Mouse (Mus musculus): ENCODE data around the gene Nfs1. TPM values are rescaled to one million over a fixed set of nuclear protein-coding genes. Genes with fewer than 3 reads are reported as not detected.

The Nfs1 gene
- 28.3 TPM for total RNA-seq (2023)

GRCm38 (mm10) chr2:156143953-156144724 lies at the start of gene Nfs1, which contains the start of gene Romo1:
TSS of gene Nfs1 (minus strand) at chr2:156144186.
TSS of gene Romo1 (plus strand) at chr2:156144039.

DNA sequence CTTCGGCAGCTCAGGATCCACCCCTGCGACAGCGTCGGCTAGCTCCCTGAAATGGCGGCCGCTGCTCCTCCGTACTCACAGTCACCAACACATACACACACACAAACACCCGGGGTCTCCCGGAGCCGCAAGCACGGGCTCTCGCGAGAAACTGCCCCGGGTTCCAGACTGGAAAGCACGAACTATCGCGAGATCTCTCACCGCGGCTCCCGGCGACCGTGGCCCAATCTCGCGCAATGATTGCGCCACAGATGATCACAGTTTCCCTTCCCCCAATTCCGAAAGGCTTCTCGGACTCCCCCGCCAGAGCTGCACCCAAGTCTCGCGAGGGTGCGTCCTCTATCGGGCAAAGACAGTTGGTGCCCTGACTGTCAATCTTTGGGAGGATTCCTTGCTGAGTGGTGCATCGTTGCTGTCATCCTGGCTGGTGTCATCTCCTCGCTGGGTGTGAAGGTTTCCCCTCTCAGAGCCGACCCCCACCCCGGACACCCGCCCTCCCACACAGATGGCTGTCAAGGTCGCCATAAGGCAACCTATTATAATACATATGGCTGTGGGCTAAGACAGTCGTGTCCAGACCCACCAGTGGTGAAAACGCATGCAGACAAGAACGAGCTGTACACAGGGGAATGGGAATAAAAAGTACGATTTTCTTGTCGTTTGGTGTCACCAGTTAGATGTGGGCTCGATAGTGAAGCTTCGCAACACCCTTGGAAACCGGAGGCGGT lies 36.3 kb upstream of the Nfs1 start, which contains the start of gene Rbm39:
Rbm39 (minus strand) TSS at position 145 of the 728 bp plus-strand sequence.

DNA sequence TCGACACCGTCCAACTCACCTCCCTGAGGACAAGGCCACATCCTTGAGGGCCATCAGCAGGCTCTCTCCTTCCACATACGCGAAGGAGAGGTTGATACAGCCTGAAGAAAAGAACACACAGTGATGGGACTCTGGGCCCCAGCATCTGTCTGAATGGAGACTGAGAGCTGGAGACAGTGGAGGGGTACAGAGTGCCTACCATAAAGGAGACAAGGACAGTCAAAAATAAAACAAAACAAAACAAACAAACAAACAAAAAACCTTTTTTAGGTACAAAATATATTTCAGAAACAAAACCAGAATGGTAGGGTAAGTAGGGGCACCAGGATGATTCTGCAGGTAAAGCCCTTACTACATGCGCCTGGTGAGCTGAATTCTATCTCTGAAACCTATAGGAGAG lies 17.0 kb downstream of the Nfs1 start, which contains the start of gene Gm28036:
Gm28036 (minus strand) TSS at position 101 of the 400 bp plus-strand sequence.

DNA sequence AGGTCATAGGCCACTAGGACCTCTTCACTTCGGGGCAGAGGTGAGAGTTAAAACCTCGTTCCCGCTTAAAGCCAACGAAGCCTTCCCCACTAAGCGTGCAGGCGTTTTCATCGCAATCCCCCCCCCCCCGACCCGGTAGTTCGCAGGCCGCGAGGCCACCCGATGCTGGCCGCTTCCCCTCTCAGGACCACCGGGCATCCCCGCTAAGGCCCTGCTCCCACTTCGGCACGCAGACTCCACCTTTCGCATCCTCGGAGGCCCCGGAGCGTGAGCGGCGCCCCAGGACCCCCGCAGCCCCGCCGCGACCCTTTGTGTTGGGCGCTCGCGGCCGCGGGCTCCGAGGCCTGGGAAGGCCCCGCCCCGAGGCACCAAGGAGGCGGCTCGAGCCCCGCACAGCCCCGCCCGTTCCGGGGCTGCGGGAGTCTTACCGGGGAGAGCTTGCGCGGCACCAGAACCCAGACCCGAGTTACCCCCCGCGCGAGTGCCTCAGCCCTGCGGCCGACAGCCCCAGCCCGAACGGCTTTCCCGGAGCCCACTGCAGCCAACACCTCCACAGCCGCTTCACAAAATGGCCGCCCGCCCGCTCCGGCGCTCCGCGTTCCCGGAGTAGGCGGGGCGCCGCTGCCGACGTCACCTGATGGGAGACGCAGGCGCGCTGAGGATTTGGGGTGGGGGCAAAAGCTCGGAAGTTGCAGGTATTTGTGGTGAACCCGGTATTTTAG lies 32.5 kb downstream of the Nfs1 start, which contains the start of the genes Cpne1 and Rbm12:
Cpne1 (minus strand) TSS at position 608 of the 722 bp plus-strand sequence.
Rbm12 (minus strand) TSS at position 621 of the 722 bp plus-strand sequence.

Other genes with a start within 250 kb of the Nfs1 start
- gene Uqcc1, start 213.9 kb downstream of the Nfs1 start, total RNA-seq (2023), result 44.3 TPM
- not detected for gene Gm15557, start 203.5 kb downstream of the Nfs1 start, total RNA-seq (2023)
- not detected for gene Gdf5, start 198.8 kb downstream of the Nfs1 start, total RNA-seq (2023)
- gene Cep250, start 187.7 kb downstream of the Nfs1 start, total RNA-seq (2023), result 42.1 TPM
- gene 6430550D23Rik, start 136.2 kb downstream of the Nfs1 start, total RNA-seq (2023), result 1.7 TPM
- gene Ergic3, start 136.1 kb downstream of the Nfs1 start, total RNA-seq (2023), result 58.9 TPM
- gene Fer1l4, start 91.2 kb downstream of the Nfs1 start, total RNA-seq (2023), result not detected
- gene Spag4, start 79.0 kb downstream of the Nfs1 start, total RNA-seq (2023), result 5.2 TPM
- 54.2 TPM for gene Cpne1, start 32.2 kb downstream of the Nfs1 start, total RNA-seq (2023)
- gene Rbm12, start 32.2 kb downstream of the Nfs1 start, total RNA-seq (2023), result 33.6 TPM
- gene Gm28036, start 17.1 kb downstream of the Nfs1 start, total RNA-seq (2023), result 22.6 TPM
- gene Romo1, start 147 bp downstream of the Nfs1 start, total RNA-seq (2023), result 59.9 TPM
- 2,271 TPM for gene Rbm39, start 36.1 kb upstream of the Nfs1 start, total RNA-seq (2023)
- 77.4 TPM for gene Phf20, start 52.3 kb upstream of the Nfs1 start, total RNA-seq (2023)
- 6.3 TPM for gene Cnbd2, start 168.1 kb upstream of the Nfs1 start, total RNA-seq (2023)
- gene Scand1, start 168.5 kb upstream of the Nfs1 start, total RNA-seq (2023), result 109 TPM

Measured in CD4-positive naive resting alpha-beta T cell, adult 57 days (primary cell).